Mouse (Mus musculus) left cerebral cortex, postnatal 10 days (tissue): ENCODE results near the gene Clic1. TPM values are rescaled to one million over a fixed set of nuclear protein-coding genes. Genes with fewer than 3 reads are reported as not detected.
A peak's percentile ranks its signal among the peaks of the same experiment; 100 is the strongest.

Experiments
- DNase-seq, 2 experiments: peaks; one replicate each; pipeline ENCODE4 v3.0.0; 2021 to 2022; ENCODE audit warnings: low spot score in 2 of 2, mixed read lengths in 1 of 2; ENCODE audit errors: extremely low spot score in 1 of 2
- intact Hi-C: fragments of 180-260 bp; cut with DNase I; formaldehyde crosslinking; loops from one replicate; pipeline ENCODE4 v1.15.1; 2025
- total RNA-seq, 2 experiments: library from RNA; stranded (reverse); gene quantifications; 2 replicates each; pipeline ENCODE4 v1.2.3; 2021

The Clic1 gene
- total RNA-seq, 2 experiments from 2014 or later: 14.3 to 15.8 TPM

GRCm38 (mm10) chr17:35058316-35058715 is 8.6 kb downstream of the Clic1 start:
- intact Hi-C loops: loop anchor here (5.0 kb wide), 1 partner anchor 36 kb away; no protein-coding TSS in a partner anchor
- DNase-seq: no peak

- intact Hi-C loops: loop anchor here (5.0 kb wide), 1 partner anchor 37 kb away; no protein-coding TSS in a partner anchor
- peak; percentile 74 to 94 for DNase-seq
Observed at GRCm38 (mm10) chr17:35058911-35059892, 9.4 kb downstream of the Clic1 start, which contains the start of gene Ddah2. Ddah2 (plus strand) TSS chr17:35059035.

- DNase-seq: no peak
- intact Hi-C loops: no loop called here
Observed at GRCm38 (mm10) chr17:35060071-35060470, 10.3 kb downstream of the Clic1 start.

- DNase-seq: no peak
- intact Hi-C loops: no loop called here
Observed at GRCm38 (mm10) chr17:35060737-35061297, 11.1 kb downstream of the Clic1 start.

GRCm38 (mm10) chr17:35061299-35061698 is 11.5 kb downstream of the Clic1 start:
- DNase-seq: no peak
- intact Hi-C loops: no loop called here

GRCm38 (mm10) chr17:35063466-35063865 is 13.7 kb downstream of the Clic1 start:
- intact Hi-C loops: no loop called here
- DNase-seq: no peak

GRCm38 (mm10) chr17:35064378-35064877 is 14.7 kb downstream of the Clic1 start:
- intact Hi-C loops: no loop called here
- DNase-seq: no peak

GRCm38 (mm10) chr17:35064951-35065947 is 15.5 kb downstream of the Clic1 start, which contains the start of gene Ly6g6c:
Ly6g6c (plus strand) TSS chr17:35065388.
- intact Hi-C loops: no loop called here
- DNase-seq: peak in 1 of 2 experiments; percentile 59

GRCm38 (mm10) chr17:35066084-35066483 is 16.3 kb downstream of the Clic1 start, which contains the start of gene Mpig6b:
Mpig6b (minus strand) TSS chr17:35066184.
- DNase-seq: no peak
- intact Hi-C loops: no loop called here

GRCm38 (mm10) chr17:35068213-35068914 is 18.6 kb downstream of the Clic1 start:
- intact Hi-C loops: no loop called here
- DNase-seq: no peak

GRCm38 (mm10) chr17:35070556-35071229 is 20.9 kb downstream of the Clic1 start:
- no peak for DNase-seq
- intact Hi-C loops: no loop called here

GRCm38 (mm10) chr17:35071454-35071853 is 21.7 kb downstream of the Clic1 start:
- DNase-seq: no peak
- intact Hi-C loops: no loop called here

GRCm38 (mm10) chr17:35074097-35074496 is 24.3 kb downstream of the Clic1 start:
- DNase-seq: no peak
- intact Hi-C loops: no loop called here

- intact Hi-C loops: no loop called here
- no peak for DNase-seq
Observed at GRCm38 (mm10) chr17:35076507-35077176, 26.9 kb downstream of the Clic1 start, which contains the start of gene Ly6g6e. Ly6g6e (plus strand) TSS chr17:35076902.

- no peak for DNase-seq
- intact Hi-C loops: no loop called here
Observed at GRCm38 (mm10) chr17:35077285-35077684, 27.5 kb downstream of the Clic1 start.

GRCm38 (mm10) chr17:35077786-35078233 is 28.0 kb downstream of the Clic1 start, which contains the start of gene Ly6g6d:
Ly6g6d (minus strand) TSS chr17:35078065.
- peak in 1 of 2 experiments; percentile 68 for DNase-seq
- intact Hi-C loops: no loop called here
